Mouse (Mus musculus): Measurements from ENCODE around the gene Acsbg2. TPM values are rescaled to one million over a fixed set of nuclear protein-coding genes. Genes with fewer than 3 reads are reported as not detected.

The Acsbg2 gene
- polyA plus RNA-seq, 1 experiment from 2014 or later: not detected

Other genes with a start within 250 kb of the Acsbg2 start
- gene Lonp1, start 247.6 kb downstream of the Acsbg2 start, polyA plus RNA-seq (2014; fragmentation: Nextera tagmentation; extraction: Ambion mirVana): 58.6 and 59.0 TPM in 2 replicates
- 0.46 and 0.50 TPM in 2 replicates for gene Catsperd, start 246.3 kb downstream of the Acsbg2 start, polyA plus RNA-seq (2014; fragmentation: Nextera tagmentation; extraction: Ambion mirVana)
- 54.4 and 58.1 TPM in 2 replicates for gene Ranbp3, start 201.2 kb downstream of the Acsbg2 start, polyA plus RNA-seq (2014; fragmentation: Nextera tagmentation; extraction: Ambion mirVana)
- gene Ndufa11, start 156.7 kb downstream of the Acsbg2 start, polyA plus RNA-seq (2014; fragmentation: Nextera tagmentation; extraction: Ambion mirVana): 1,100 and 1,119 TPM in 2 replicates
- gene Vmac, start 156.4 kb downstream of the Acsbg2 start, polyA plus RNA-seq (2014; fragmentation: Nextera tagmentation; extraction: Ambion mirVana): 17.7 TPM in 2 replicates
- gene Nrtn, start 116.9 kb downstream of the Acsbg2 start, polyA plus RNA-seq (2014; fragmentation: Nextera tagmentation; extraction: Ambion mirVana): 31.0 and 31.5 TPM in 2 replicates
- 28.8 and 31.3 TPM in 2 replicates for gene Dus3l, start 109.7 kb downstream of the Acsbg2 start, polyA plus RNA-seq (2014; fragmentation: Nextera tagmentation; extraction: Ambion mirVana)
- gene Prr22, start 104.2 kb downstream of the Acsbg2 start, polyA plus RNA-seq (2014; fragmentation: Nextera tagmentation; extraction: Ambion mirVana): 0.96 and 1.2 TPM in 2 replicates
- 4.3 and 5.0 TPM in 2 replicates for gene Rfx2, start 43.4 kb downstream of the Acsbg2 start, polyA plus RNA-seq (2014; fragmentation: Nextera tagmentation; extraction: Ambion mirVana)
- gene 1700061G19Rik, start 1.0 kb upstream of the Acsbg2 start, polyA plus RNA-seq (2014; fragmentation: Nextera tagmentation; extraction: Ambion mirVana): 0.35 and 0.74 TPM in 2 replicates
- gene Mllt1, start 61.0 kb upstream of the Acsbg2 start, polyA plus RNA-seq (2014; fragmentation: Nextera tagmentation; extraction: Ambion mirVana): 11.4 and 20.4 TPM in 2 replicates
- 0.16 TPM in 1 of 2 replicates, not detected in the other for gene Acer1, start 107.7 kb upstream of the Acsbg2 start, polyA plus RNA-seq (2014; fragmentation: Nextera tagmentation; extraction: Ambion mirVana)
- 120 and 128 TPM in 2 replicates for gene Clpp, start 115.9 kb upstream of the Acsbg2 start, polyA plus RNA-seq (2014; fragmentation: Nextera tagmentation; extraction: Ambion mirVana)
- gene Alkbh7, start 122.9 kb upstream of the Acsbg2 start, polyA plus RNA-seq (2014; fragmentation: Nextera tagmentation; extraction: Ambion mirVana): 54.9 and 55.7 TPM in 2 replicates
- gene Pspn, start 125.6 kb upstream of the Acsbg2 start, polyA plus RNA-seq (2014; fragmentation: Nextera tagmentation; extraction: Ambion mirVana): not detected in 2 replicates
- 29.2 and 31.0 TPM in 2 replicates for gene Gtf2f1, start 136.8 kb upstream of the Acsbg2 start, polyA plus RNA-seq (2014; fragmentation: Nextera tagmentation; extraction: Ambion mirVana)
- gene Gm17949, start 137.0 kb upstream of the Acsbg2 start, polyA plus RNA-seq (2014; fragmentation: Nextera tagmentation; extraction: Ambion mirVana): 0.34 TPM in 1 of 2 replicates, not detected in the other
- 32.2 and 36.9 TPM in 2 replicates for gene Khsrp, start 157.1 kb upstream of the Acsbg2 start, polyA plus RNA-seq (2014; fragmentation: Nextera tagmentation; extraction: Ambion mirVana)
- not detected in 2 replicates for gene Slc25a41, start 167.2 kb upstream of the Acsbg2 start, polyA plus RNA-seq (2014; fragmentation: Nextera tagmentation; extraction: Ambion mirVana)
- gene Crb3, start 184.7 kb upstream of the Acsbg2 start, polyA plus RNA-seq (2014; fragmentation: Nextera tagmentation; extraction: Ambion mirVana): 0.19 and 0.27 TPM in 2 replicates
- 16.1 and 18.0 TPM in 2 replicates for gene Slc25a23, start 185.4 kb upstream of the Acsbg2 start, polyA plus RNA-seq (2014; fragmentation: Nextera tagmentation; extraction: Ambion mirVana)
- 0.50 and 0.69 TPM in 2 replicates for gene Dennd1c, start 204.1 kb upstream of the Acsbg2 start, polyA plus RNA-seq (2014; fragmentation: Nextera tagmentation; extraction: Ambion mirVana)
- gene Tubb4a, start 213.3 kb upstream of the Acsbg2 start, polyA plus RNA-seq (2014; fragmentation: Nextera tagmentation; extraction: Ambion mirVana): 5.6 and 7.5 TPM in 2 replicates
- gene Tnfsf9, start 230.9 kb upstream of the Acsbg2 start, polyA plus RNA-seq (2014; fragmentation: Nextera tagmentation; extraction: Ambion mirVana): 1.9 and 2.8 TPM in 2 replicates